Mouse (Mus musculus): ENCODE results near the gene Prr13. TPM values are rescaled to one million over a fixed set of nuclear protein-coding genes. Genes with fewer than 3 reads are reported as not detected.

Prr13 gene
- polyA plus RNA-seq (2012; rRNA removed): 485 and 586 TPM in 2 replicates

DNA sequence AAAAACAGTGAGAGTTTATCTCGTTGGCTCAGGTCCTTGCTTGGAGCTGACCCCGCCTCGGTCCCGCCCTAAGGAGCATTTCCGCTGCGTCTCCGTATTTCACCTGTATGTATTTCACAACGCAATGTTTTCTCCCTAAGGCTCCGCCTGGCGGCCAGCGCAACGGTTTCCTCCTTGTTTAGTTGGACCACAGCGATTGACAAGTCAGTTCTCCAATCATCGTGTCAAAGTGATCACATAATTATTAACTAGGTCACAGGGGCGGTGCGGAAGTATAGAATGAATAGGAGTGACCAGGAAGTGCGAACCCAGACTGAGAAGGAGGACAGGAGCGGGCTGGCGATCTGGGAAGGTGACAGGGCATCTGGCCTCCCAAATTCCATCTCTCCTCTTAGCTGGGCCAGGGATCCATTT lies at the start of gene Prr13:
Prr13 (plus strand) TSS at position 125 of the 414 bp plus-strand sequence.

DNA sequence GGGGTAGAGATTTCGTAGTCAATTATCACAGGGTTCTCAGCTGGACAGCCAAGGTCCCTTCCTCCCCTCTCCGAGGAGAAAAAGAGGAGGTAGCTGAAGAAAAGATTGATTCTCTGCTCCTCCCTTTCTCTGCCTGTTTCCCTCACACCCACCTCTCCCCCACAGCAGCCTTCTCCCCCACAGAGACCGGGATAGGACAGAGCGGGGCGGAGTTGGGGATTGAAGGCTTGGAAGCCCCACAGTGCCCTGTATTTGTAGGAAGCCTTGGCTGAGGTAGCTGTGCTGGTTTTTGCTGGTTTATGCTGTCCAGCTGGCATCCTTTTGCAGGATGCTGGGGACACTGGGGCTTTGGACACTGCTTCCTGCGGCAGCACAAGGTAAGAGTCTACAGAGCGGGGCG lies 13.7 kb upstream of the Prr13 start, which contains the start of gene Amhr2:
Amhr2 (plus strand) TSS at position 222 of the 400 bp plus-strand sequence.

DNA sequence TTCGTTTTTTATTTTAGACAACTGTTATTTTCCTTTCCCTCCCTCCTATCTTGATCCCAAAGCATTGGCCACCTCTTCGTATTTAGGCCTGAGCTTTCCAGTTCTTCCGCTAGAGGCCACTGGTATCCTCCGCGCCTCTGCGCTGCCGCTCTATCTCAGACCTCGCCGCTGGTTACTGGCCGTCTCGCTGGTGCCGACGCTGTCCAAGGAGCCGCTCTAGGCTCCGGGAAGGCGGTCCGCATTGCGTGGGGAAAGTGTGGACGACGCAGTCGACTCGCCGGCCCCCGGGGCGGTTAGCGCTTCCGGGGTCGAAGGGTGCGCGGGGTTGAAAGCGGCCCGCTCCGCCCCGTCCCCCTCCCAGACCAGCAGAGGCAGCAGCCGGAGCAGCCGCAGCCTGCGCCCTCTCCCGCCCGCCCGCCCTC lies 11.4 kb downstream of the Prr13 start, which contains the start of gene Pcbp2:
Pcbp2 (plus strand) TSS at position 357 of the 422 bp plus-strand sequence.

DNA sequence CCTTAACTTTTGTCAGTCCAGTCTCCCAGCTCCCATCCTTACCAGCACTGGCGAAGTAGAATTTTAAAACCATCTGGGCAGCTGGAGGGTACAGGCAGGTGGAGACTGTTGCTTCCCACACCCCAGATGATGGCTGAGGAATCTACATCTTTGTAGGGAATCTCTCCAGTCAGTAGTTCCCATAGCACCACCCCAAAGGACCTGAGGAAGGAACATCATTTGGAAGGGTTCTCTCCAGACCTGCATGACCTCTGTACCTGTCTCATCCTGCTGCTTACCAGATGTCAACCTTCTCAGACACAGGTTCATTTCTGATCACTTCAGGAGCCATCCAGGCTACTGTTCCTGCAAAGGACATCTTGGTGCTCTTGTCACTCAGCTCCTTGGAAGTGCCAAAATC lies 44.6 kb downstream of the Prr13 start, which contains the start of gene Gm10337:
Gm10337 (plus strand) TSS at position 276 of the 400 bp plus-strand sequence.

Other genes starting within 250 kb of the Prr13 start
- 1.9 and 3.1 TPM in 2 replicates for gene Itgb7, start 227.1 kb upstream of the Prr13 start, polyA plus RNA-seq (2012; rRNA removed)
- gene Rarg, start 201.5 kb upstream of the Prr13 start, polyA plus RNA-seq (2012; rRNA removed): 29.2 and 33.2 TPM in 2 replicates
- 0.06 TPM in 2 replicates for gene Gm9918, start 188.5 kb upstream of the Prr13 start, polyA plus RNA-seq (2012; rRNA removed)
- 57.4 and 84.1 TPM in 2 replicates for gene Mfsd5, start 179.6 kb upstream of the Prr13 start, polyA plus RNA-seq (2012; rRNA removed)
- gene Espl1, start 162.8 kb upstream of the Prr13 start, polyA plus RNA-seq (2012; rRNA removed): 2.2 and 4.3 TPM in 2 replicates
- gene Pfdn5, start 132.9 kb upstream of the Prr13 start, polyA plus RNA-seq (2012; rRNA removed): 10.2 and 10.5 TPM in 2 replicates
- gene Myg1, start 127.3 kb upstream of the Prr13 start, polyA plus RNA-seq (2012; rRNA removed): 24.7 and 27.7 TPM in 2 replicates
- 22.6 and 24.0 TPM in 2 replicates for gene Aaas, start 108.3 kb upstream of the Prr13 start, polyA plus RNA-seq (2012; rRNA removed)
- gene Sp7, start 91.8 kb upstream of the Prr13 start, polyA plus RNA-seq (2012; rRNA removed): 0.05 and 0.10 TPM in 2 replicates
- 2.7 and 7.2 TPM in 2 replicates for gene Sp1, start 52.9 kb upstream of the Prr13 start, polyA plus RNA-seq (2012; rRNA removed)
- gene Amhr2, start 13.7 kb upstream of the Prr13 start, polyA plus RNA-seq (2012; rRNA removed): 2.6 and 6.6 TPM in 2 replicates
- 195 and 199 TPM in 2 replicates for gene Pcbp2, start 11.5 kb downstream of the Prr13 start, polyA plus RNA-seq (2012; rRNA removed)
- gene Gm10337, start 44.7 kb downstream of the Prr13 start, polyA plus RNA-seq (2012; rRNA removed): not detected in 2 replicates
- 1.8 and 2.4 TPM in 2 replicates for gene Map3k12, start 58.0 kb downstream of the Prr13 start, polyA plus RNA-seq (2012; rRNA removed)
- gene Tarbp2, start 59.2 kb downstream of the Prr13 start, polyA plus RNA-seq (2012; rRNA removed): 52.2 and 62.0 TPM in 2 replicates
- gene Npff, start 65.9 kb downstream of the Prr13 start, polyA plus RNA-seq (2012; rRNA removed): 2.6 and 5.3 TPM in 2 replicates
- not detected in 2 replicates for gene Gm28047, start 166.0 kb downstream of the Prr13 start, polyA plus RNA-seq (2012; rRNA removed)
- gene Atf7, start 166.4 kb downstream of the Prr13 start, polyA plus RNA-seq (2012; rRNA removed): 15.2 and 41.1 TPM in 2 replicates
- gene Atp5g2, start 213.3 kb downstream of the Prr13 start, polyA plus RNA-seq (2012; rRNA removed): 463 and 574 TPM in 2 replicates

Data from stomach, adult 2 months (tissue).